Mouse (Mus musculus): ENCODE results near the gene Ogfod2.

Ogfod2 gene

GRCm38 (mm10) chr5:124095077-124095581, 17.0 kb upstream of the Ogfod2 start:
- DNase-seq: no peak

- DNase-seq: peak; percentile 94
Observed at GRCm38 (mm10) chr5:124095596-124096232, 16.4 kb upstream of the Ogfod2 start, which contains the start of gene Abcb9. TSS of gene Abcb9 (minus strand) at chr5:124095798.

GRCm38 (mm10) chr5:124098923-124099322, 13.2 kb upstream of the Ogfod2 start:
- DNase-seq: no peak

- no peak for DNase-seq
Observed at GRCm38 (mm10) chr5:124100128-124101044, 11.7 kb upstream of the Ogfod2 start.

- no peak for DNase-seq
Observed at GRCm38 (mm10) chr5:124102326-124102725, 9.8 kb upstream of the Ogfod2 start.

GRCm38 (mm10) chr5:124103020-124103419, 9.1 kb upstream of the Ogfod2 start:
- no peak for DNase-seq

GRCm38 (mm10) chr5:124103552-124103951, 8.5 kb upstream of the Ogfod2 start:
- DNase-seq: no peak

GRCm38 (mm10) chr5:124111077-124111741, 888 bp upstream of the Ogfod2 start:
- DNase-seq: peak; percentile 65

GRCm38 (mm10) chr5:124112531-124112930, 434 bp downstream of the Ogfod2 start:
- no peak for DNase-seq

GRCm38 (mm10) chr5:124113030-124113429, 933 bp downstream of the Ogfod2 start:
- peak; percentile 75 for DNase-seq

- no peak for DNase-seq
Observed at GRCm38 (mm10) chr5:124114276-124115025, 2.4 kb downstream of the Ogfod2 start.

GRCm38 (mm10) chr5:124115531-124115930, 3.4 kb downstream of the Ogfod2 start:
- DNase-seq: no peak

- DNase-seq: peak; percentile 81
Observed at GRCm38 (mm10) chr5:124115990-124116845, 4.1 kb downstream of the Ogfod2 start, which contains the start of gene Arl6ip4. TSS of gene Arl6ip4 (plus strand) at chr5:124116089.

GRCm38 (mm10) chr5:124119204-124119603, 7.1 kb downstream of the Ogfod2 start:
- DNase-seq: no peak

GRCm38 (mm10) chr5:124122357-124122756, 10.3 kb downstream of the Ogfod2 start:
- no peak for DNase-seq

GRCm38 (mm10) chr5:124125093-124125492, 13.0 kb downstream of the Ogfod2 start:
- no peak for DNase-seq

- DNase-seq: no peak
Observed at GRCm38 (mm10) chr5:124134261-124134660, 22.2 kb downstream of the Ogfod2 start.

- DNase-seq: no peak
Observed at GRCm38 (mm10) chr5:124138066-124138465, 26.0 kb downstream of the Ogfod2 start.

GRCm38 (mm10) chr5:124149028-124149427, 36.9 kb downstream of the Ogfod2 start:
- no peak for DNase-seq

GRCm38 (mm10) chr5:124150895-124151294, 38.8 kb downstream of the Ogfod2 start:
- DNase-seq: no peak

GRCm38 (mm10) chr5:124152734-124153133, 40.6 kb downstream of the Ogfod2 start:
- DNase-seq: no peak
